Mouse (Mus musculus): ENCODE results near the gene Zfp235. TPM values are rescaled to one million over a fixed set of nuclear protein-coding genes. Genes with fewer than 3 reads are reported as not detected.

Gene Zfp235
- total and polyA plus RNA-seq, 2 experiments from 2014 or later, result 17.0 to 20.4 TPM

DNA sequence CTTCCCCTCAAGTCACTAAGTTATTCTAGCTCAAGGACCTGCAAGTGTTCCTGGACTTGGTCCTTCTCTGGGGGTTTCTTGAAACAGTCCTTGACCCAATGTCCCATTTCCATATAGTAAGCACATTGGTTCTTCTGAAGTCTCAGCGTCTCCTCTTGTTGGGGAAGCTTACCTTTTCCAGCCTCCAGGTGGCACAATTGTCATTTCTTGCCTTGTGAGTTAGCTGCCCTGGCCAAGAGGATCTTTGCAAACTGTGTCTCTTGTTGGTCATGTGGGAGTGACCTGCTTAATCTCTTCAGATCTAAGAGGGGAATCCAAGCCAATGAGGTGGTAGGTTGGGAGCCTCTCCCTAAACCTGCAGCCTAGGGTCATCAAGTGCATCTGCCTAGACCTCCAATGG lies 19.3 kb downstream of the Zfp235 start:
- peak; percentile 5 for DNase-seq (ENCODE audit: low spot score)
- H3K4me3 ChIP-seq (ENCODE audit: low read length), result no peak overlapping the region

DNA sequence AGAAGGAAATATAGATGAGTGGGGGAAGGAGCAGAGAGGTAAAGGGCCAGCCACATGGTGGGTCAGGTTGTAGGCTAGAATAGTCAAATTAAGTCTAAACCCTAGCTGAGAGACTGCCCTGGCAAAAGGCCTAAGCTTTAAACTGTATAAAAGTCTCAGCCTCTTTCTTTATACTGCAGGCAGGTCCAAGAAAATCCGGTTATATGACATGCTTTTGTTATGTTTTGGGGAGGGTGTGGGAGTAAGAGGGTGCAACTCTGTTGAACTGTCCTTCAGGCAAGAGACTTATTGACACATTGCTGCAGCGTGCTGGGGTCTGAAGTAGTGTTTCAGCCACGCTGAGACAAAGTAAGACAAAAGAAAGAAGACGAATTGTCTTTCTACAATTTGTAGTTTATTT lies 38.2 kb downstream of the Zfp235 start:
- Histone ChIP-seq H3K9ac (replicated peaks; ENCODE audit: low read length) (no peak overlapping the region), H3K36me3 (ENCODE audit: insufficient read depth, low read length) (no peaks in the 10 kb centered on the region), H3K4me1 (ENCODE audit: insufficient read depth, low read length) (no peaks in the 10 kb centered on the region), H3K27me3 (ENCODE audit: insufficient read depth, low read length) (no peaks in the 10 kb centered on the region), H3K4me3 (ENCODE audit: low read length) (no peak overlapping the region), H3K27ac (no peak overlapping the region), H3K9me3 (ENCODE audit: low read length) (no peaks in the 10 kb centered on the region), H3K4me2 (ENCODE audit: low read depth, low read length) (no peak overlapping the region)
- ATAC-seq, result no peak
- no peak for TF ChIP-seq CTCF (IDR thresholded peaks at IDR 0.05; ENCODE audit: low read depth)
- DNase-seq (ENCODE audit: low spot score), result no peak
- WGBS, result 64% methylated on average over 4 of the region's 4 CpGs

More for the DNA sequence above, 19.3 kb downstream of the Zfp235 start:
- WGBS, result 13% methylated on average over 1 of the region's 1 CpGs
- no peak for ATAC-seq
- Histone ChIP-seq H3K36me3 (ENCODE audit: insufficient read depth, low read length) (no peaks in the 10 kb centered on the region), H3K9ac (replicated peaks; ENCODE audit: low read length) (no peak overlapping the region), H3K27ac (no peak overlapping the region), H3K27me3 (ENCODE audit: insufficient read depth, low read length) (no peaks in the 10 kb centered on the region), H3K4me2 (ENCODE audit: low read depth, low read length) (no peak overlapping the region), H3K4me1 (ENCODE audit: insufficient read depth, low read length) (no peaks in the 10 kb centered on the region), H3K9me3 (ENCODE audit: low read length) (peaks cover 7% of the 10 kb centered on the region)
- peak; percentile 47 for TF ChIP-seq CTCF (IDR thresholded peaks at IDR 0.05; ENCODE audit: low read depth)

DNA sequence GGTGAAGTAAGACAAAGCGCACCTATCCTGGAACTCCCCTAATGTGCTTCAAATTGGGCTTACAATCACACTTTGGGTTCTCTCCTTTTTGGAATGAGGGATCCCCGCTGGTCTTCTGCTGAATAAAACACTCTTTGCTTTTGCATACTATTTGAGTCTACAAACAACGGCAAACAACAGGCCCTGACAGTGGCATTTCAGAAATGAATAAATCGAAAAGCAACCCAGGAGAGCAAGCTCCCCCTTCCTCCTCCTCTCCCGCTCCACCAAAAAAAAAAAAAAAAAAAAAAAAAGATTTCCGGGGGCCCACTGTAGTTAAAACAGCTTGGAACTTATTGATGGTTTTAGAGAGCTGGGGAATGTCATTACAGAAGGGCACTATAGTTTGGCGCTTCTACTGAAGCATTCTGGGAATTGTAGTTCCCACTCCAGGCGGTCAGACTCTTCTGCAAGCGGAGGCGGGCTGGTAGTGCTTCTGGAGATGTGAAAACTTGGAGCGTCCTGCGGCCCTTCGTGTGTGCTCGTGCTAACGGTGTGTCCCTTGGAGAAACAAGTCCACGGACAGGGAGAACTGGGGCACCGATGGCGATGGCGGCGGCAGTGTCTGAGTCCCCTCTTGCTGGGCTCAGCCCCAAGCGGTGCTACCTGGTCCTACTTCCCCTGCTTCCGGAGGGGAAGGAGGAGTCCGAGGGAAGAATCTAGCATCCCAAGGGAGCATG lies 40.8 kb downstream of the Zfp235 start, which contains the start of gene Zfp114:
Zfp114 (plus strand) TSS at position 443 of the 719 bp plus-strand sequence.
- Histone ChIP-seq H3K4me2 (ENCODE audit: low read depth, low read length) (peak within 1 kb of the TSS; percentile 56), H3K27ac (peak within 1 kb of the TSS; percentile 86), H3K4me1 (ENCODE audit: insufficient read depth, low read length) (no peaks in the 10 kb centered on the region), H3K36me3 (ENCODE audit: insufficient read depth, low read length) (no peaks in the 10 kb centered on the region), H3K9ac (replicated peaks; ENCODE audit: low read length) (peak within 1 kb of the TSS; percentile 65), H3K4me3 (ENCODE audit: low read length) (peak within 1 kb of the TSS; percentile 57), H3K9me3 (ENCODE audit: low read length) (no peaks in the 10 kb centered on the region), H3K27me3 (ENCODE audit: insufficient read depth, low read length) (no peaks in the 10 kb centered on the region)
- DNase-seq (ENCODE audit: low spot score) (peak; percentile 95), ATAC-seq (peak; percentile 96)
- TF ChIP-seq CTCF (IDR thresholded peaks at IDR 0.05; ENCODE audit: low read depth), result peak; percentile 52
- WGBS, result 11% methylated on average over 23 of the region's 23 CpGs

DNA sequence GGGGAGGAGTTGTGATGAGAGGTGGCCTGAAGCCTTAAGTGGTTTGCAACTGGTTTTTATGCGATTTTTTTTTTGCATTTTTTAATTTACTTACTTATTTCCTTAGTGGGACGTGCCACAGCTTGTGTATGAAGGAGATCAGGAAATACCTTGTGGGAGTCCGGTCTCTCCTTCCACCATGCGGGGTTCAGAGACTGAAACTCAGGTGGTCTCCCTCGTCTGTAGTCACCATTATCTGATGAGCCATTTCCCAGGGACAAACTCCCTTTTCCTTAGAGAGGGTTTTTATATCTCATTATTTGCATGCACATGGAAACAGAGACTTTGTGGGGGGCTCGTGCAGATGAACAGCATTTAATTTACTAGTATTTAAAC lies 41.4 kb downstream of the Zfp235 start:
- no peak for DNase-seq (ENCODE audit: low spot score)
- H3K4me3 ChIP-seq (ENCODE audit: low read length), result peak overlapping the region; percentile 57
- H3K4me2 ChIP-seq (ENCODE audit: low read depth, low read length), result peak overlapping the region; percentile 56
- H3K4me1 ChIP-seq (ENCODE audit: insufficient read depth, low read length), result no peaks in the 10 kb centered on the region
- no peaks in the 10 kb centered on the region for H3K27me3 ChIP-seq (ENCODE audit: insufficient read depth, low read length)
- no peak; the same call in 1 of the 2 replicates for ATAC-seq
- H3K27ac ChIP-seq, result no peak overlapping the region
- no peaks in the 10 kb centered on the region for H3K9me3 ChIP-seq (ENCODE audit: low read length)
- H3K9ac ChIP-seq (replicated peaks; ENCODE audit: low read length), result peak overlapping the region; percentile 65; the same call in 1 of the 2 replicates
- H3K36me3 ChIP-seq (ENCODE audit: insufficient read depth, low read length), result no peaks in the 10 kb centered on the region
- no peak for TF ChIP-seq CTCF (IDR thresholded peaks at IDR 0.05; ENCODE audit: low read depth)
- WGBS, result 53% methylated on average over 6 of the region's 6 CpGs

DNA sequence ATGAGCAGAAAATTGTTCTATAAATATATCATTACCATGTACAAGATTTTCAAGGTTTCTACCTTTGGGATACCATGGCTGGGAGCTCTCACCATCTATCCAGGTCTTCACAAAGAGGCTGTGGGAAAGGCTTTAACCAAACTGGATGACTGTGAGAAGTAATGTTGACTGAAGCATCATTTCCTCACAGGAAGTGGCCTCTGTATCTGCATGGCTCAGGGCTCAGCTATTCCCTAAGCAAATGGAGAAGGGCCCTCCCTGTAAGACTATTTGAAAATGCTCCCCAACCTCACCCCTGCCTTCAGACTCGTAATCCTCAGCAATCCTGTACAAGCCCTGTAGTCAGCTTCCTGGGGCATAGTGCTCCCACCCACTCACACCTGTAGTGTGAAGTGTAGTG lies 53.6 kb downstream of the Zfp235 start:
- H3K4me1 ChIP-seq (ENCODE audit: insufficient read depth, low read length), result no peaks in the 10 kb centered on the region
- no peak overlapping the region for H3K4me3 ChIP-seq (ENCODE audit: low read length)
- no peaks in the 10 kb centered on the region for H3K36me3 ChIP-seq (ENCODE audit: insufficient read depth, low read length)
- ATAC-seq (no peak), DNase-seq (ENCODE audit: low spot score) (no peak)
- no peaks in the 10 kb centered on the region for H3K9me3 ChIP-seq (ENCODE audit: low read length)
- H3K9ac ChIP-seq (replicated peaks; ENCODE audit: low read length), result no peak overlapping the region
- no peak overlapping the region for H3K27ac ChIP-seq
- 78% methylated on average over 1 of the region's 1 CpGs for WGBS
- no peak overlapping the region for H3K4me2 ChIP-seq (ENCODE audit: low read depth, low read length)
- no peaks in the 10 kb centered on the region for H3K27me3 ChIP-seq (ENCODE audit: insufficient read depth, low read length)
- TF ChIP-seq CTCF (IDR thresholded peaks at IDR 0.05; ENCODE audit: low read depth), result no peak

DNA sequence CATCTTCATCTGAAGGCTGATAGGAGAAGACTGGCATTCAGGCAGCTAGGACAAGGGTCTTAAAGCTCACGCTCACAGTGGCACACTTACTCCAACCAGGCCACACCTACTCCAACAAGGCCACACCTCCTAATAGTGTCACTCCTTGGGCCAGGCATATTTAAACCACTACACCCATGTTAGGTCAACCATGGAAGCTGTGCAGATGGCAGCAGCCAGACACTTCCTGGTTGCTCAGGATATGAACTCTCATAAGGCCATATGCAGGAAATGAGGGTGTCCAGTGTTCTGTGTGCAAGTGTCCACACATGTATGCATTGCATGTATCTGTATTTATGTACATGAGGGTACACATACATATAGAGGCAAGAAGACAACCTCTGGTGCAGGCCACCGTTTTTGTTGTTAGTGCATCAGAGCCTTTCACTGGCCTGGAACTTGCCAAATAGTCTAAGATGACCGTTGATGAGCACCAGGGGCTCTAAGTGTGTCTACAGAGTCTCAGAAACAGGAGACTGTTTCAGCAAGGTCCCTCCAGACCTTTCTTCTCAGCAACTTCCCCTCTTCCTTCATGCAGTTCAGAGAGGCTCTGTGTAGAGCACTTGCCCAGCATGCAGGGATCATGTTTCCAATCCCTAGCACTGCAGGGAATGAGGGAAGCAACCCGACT lies 55.1 kb downstream of the Zfp235 start:
- no peak for TF ChIP-seq CTCF (IDR thresholded peaks at IDR 0.05; ENCODE audit: low read depth)
- DNase-seq (ENCODE audit: low spot score) (no peak), ATAC-seq (no peak)
- Histone ChIP-seq H3K27me3 (ENCODE audit: insufficient read depth, low read length) (no peaks in the 10 kb centered on the region), H3K36me3 (ENCODE audit: insufficient read depth, low read length) (no peaks in the 10 kb centered on the region; the same call in 1 of the 2 replicates), H3K4me3 (ENCODE audit: low read length) (no peak overlapping the region), H3K4me1 (ENCODE audit: insufficient read depth, low read length) (no peaks in the 10 kb centered on the region), H3K27ac (no peak overlapping the region), H3K9me3 (ENCODE audit: low read length) (no peaks in the 10 kb centered on the region), H3K9ac (replicated peaks; ENCODE audit: low read length) (no peak overlapping the region), H3K4me2 (ENCODE audit: low read depth, low read length) (no peak overlapping the region)
- 72% methylated on average over 4 of the region's 4 CpGs for WGBS

DNA sequence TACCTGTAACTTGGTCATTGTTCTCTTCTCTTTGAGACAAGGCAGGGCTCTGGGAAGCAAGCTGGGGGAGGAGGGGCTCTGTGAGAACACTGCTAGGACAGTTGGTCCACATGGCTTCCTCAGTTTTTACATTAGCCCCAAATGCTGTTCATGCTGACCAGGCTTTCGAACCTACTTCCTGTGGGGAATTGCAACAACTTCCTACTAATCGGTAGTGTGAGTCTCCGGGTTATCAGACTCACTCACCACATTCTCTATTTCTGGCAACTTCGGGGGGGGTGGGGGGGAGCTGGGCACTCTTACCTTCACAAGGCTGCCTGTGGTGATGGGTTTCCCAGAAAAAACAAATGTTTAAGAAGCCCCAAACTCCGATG lies 55.6 kb downstream of the Zfp235 start:
- ATAC-seq, result no peak

More for the DNA sequence above, 55.6 kb downstream of the Zfp235 start:
- Histone ChIP-seq H3K36me3 (ENCODE audit: insufficient read depth, low read length) (no peaks in the 10 kb centered on the region; the same call in 1 of the 2 replicates), H3K27me3 (ENCODE audit: insufficient read depth, low read length) (no peaks in the 10 kb centered on the region), H3K9ac (replicated peaks; ENCODE audit: low read length) (no peak overlapping the region), H3K4me1 (ENCODE audit: insufficient read depth, low read length) (no peaks in the 10 kb centered on the region), H3K4me2 (ENCODE audit: low read depth, low read length) (no peak overlapping the region), H3K27ac (no peak overlapping the region), H3K4me3 (ENCODE audit: low read length) (no peak overlapping the region), H3K9me3 (ENCODE audit: low read length) (no peaks in the 10 kb centered on the region)
- WGBS, result 80% methylated on average over 5 of the region's 5 CpGs
- DNase-seq (ENCODE audit: low spot score), result no peak
- TF ChIP-seq CTCF (IDR thresholded peaks at IDR 0.05; ENCODE audit: low read depth), result no peak

Measured in hindbrain, postnatal 0 days (tissue).